Mouse (Mus musculus) layer of hippocampus, adult 18-20 months (tissue): ENCODE results near the gene Gm45623. TPM values are rescaled to one million over a fixed set of nuclear protein-coding genes. Genes with fewer than 3 reads are reported as not detected.
A peak's percentile ranks its signal among the peaks of the same experiment; 100 is the strongest.

ENCODE experiments used
- DNase-seq, 2 experiments: peaks; one replicate each; pipeline ENCODE4 v3.0.0; 2022; ENCODE audit warnings: low spot score in 2 of 2
- total RNA-seq, 2 experiments: library from RNA; stranded (reverse); gene quantifications; 2 replicates each; pipeline ENCODE4 v1.2.3; 2021

The Gm45623 gene
- total RNA-seq, 2 experiments from 2014 or later: 1.3 to 1.5 TPM

DNA sequence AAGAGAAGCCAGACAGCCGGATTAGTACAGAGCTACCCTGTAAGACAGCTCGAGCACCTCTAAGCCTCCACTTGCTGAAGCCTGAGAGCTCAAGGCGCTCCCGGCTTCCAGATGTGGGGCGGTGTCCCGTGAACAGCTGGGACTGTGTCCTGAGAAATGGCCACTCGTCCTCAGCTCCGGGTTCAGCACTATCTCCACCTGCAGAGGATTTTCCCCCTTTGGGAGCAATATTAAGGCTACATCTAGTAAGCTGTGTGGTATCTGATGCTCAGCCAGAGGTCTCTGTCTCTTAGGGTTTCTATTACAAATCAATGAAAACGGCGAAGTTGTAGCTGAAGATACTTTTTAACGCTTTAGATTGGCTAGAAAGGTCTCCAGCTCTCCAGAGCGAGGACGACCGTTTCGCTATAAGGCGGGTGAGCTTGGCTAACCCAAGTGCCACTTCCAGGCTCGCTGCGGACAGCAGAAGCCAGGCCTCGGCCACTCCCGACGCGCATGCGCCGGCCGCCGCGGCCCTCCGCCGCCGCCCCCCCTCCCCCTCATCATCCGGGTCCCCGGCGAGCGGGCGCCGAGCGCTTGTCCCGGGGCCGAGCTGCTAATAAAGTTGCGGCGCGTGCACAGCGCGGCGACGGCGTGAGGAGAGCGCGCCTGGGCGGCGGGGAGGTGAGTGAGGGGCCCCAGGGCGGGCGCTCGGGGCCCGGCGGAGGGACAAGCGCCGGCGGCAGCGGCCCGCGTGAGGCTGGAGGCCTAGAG is 51.0 kb downstream of the Gm45623 start, which contains the start of gene Smad5:
Gene Smad5, plus strand, starts transcription at position 542 of the 753 bp plus-strand sequence.
- DNase-seq: peak; percentile 78 to 87

Other genes with a start within 250 kb of the Gm45623 start
- 1 to 10 TPM; 6.7 to 8.5 TPM for gene Fbxl21, start 231.4 kb downstream of the Gm45623 start, total RNA-seq
- not detected for gene Lect2, start 205.3 kb downstream of the Gm45623 start, total RNA-seq
- 1 to 10 TPM; 2.4 to 3.2 TPM for gene Tgfbi, start 144.3 kb downstream of the Gm45623 start, total RNA-seq
- gene Smad5, start 50.8 kb downstream of the Gm45623 start, total RNA-seq: 10 to 100 TPM; 26.0 to 26.4 TPM
- 1 to 10 TPM; 2.1 to 2.9 TPM for gene Trpc7, start 142.2 kb upstream of the Gm45623 start, total RNA-seq